Mouse (Mus musculus): ENCODE results near the gene Coro2b. TPM values are rescaled to one million over a fixed set of nuclear protein-coding genes. Genes with fewer than 3 reads are reported as not detected.
"Not testable (repeated sequence)": the region's sequence is repeated elsewhere in the genome, so short reads cannot be mapped to it uniquely, and the experiment has no call there.

Gene Coro2b
- polyA plus RNA-seq, 1 experiment from 2014 or later: 9.8 TPM

- 87% methylated on average over 8 of the region's 8 CpGs for WGBS
- Histone ChIP-seq H3K27ac (ENCODE audit: low read length) (no peak overlapping the region), H3K9ac (ENCODE audit: low read length) (no peak overlapping the region)
Observed at GRCm38 (mm10) chr9:62452373-62452993, 84.4 kb downstream of the Coro2b start.

GRCm38 (mm10) chr9:62451585-62452372, 85.1 kb downstream of the Coro2b start:
- Histone ChIP-seq H3K27ac (ENCODE audit: low read length) (no peak overlapping the region), H3K4me2 (ENCODE audit: low read depth, low read length) (no peak overlapping the region), H3K4me1 (ENCODE audit: control insufficient read depth, insufficient read depth, low read length) (peaks cover 16% of the 10 kb centered on the region), H3K36me3 (ENCODE audit: control insufficient read depth, insufficient read depth, low read length) (no peaks in the 10 kb centered on the region), H3K9me3 (replicated peaks; ENCODE audit: control insufficient read depth, low read length) (no peaks in the 10 kb centered on the region), H3K27me3 (ENCODE audit: control insufficient read depth, insufficient read depth, low read length) (no peaks in the 10 kb centered on the region), H3K9ac (ENCODE audit: low read length) (no peak overlapping the region), H3K4me3 (replicated peaks; ENCODE audit: low read length) (no peak overlapping the region)
- WGBS: 67% methylated on average over 8 of the region's 8 CpGs
- no peak for ATAC-seq (ENCODE audit: insufficient read depth, low FRiP score)

More at GRCm38 (mm10) chr9:62452373-62452993, 84.4 kb downstream of the Coro2b start:
- no peaks in the 10 kb centered on the region for H3K9me3 ChIP-seq (replicated peaks; ENCODE audit: control insufficient read depth, low read length)
- peaks cover 16% of the 10 kb centered on the region for H3K4me1 ChIP-seq (ENCODE audit: control insufficient read depth, insufficient read depth, low read length)
- ATAC-seq (ENCODE audit: insufficient read depth, low FRiP score): no peak
- H3K36me3 ChIP-seq (ENCODE audit: control insufficient read depth, insufficient read depth, low read length): no peaks in the 10 kb centered on the region
- no peaks in the 10 kb centered on the region for H3K27me3 ChIP-seq (ENCODE audit: control insufficient read depth, insufficient read depth, low read length)
- no peak overlapping the region for H3K4me2 ChIP-seq (ENCODE audit: low read depth, low read length)
- no peak overlapping the region for H3K4me3 ChIP-seq (replicated peaks; ENCODE audit: low read length)

GRCm38 (mm10) chr9:62450862-62451261, 86.0 kb downstream of the Coro2b start:
- ATAC-seq (ENCODE audit: insufficient read depth, low FRiP score): no peak
- no peak overlapping the region for H3K4me3 ChIP-seq (replicated peaks; ENCODE audit: low read length)

GRCm38 (mm10) chr9:62450355-62450754, 86.5 kb downstream of the Coro2b start:
- H3K4me1 ChIP-seq (ENCODE audit: control insufficient read depth, insufficient read depth, low read length): peaks cover 8% of the 10 kb centered on the region
- H3K4me2 ChIP-seq (ENCODE audit: low read depth, low read length): no peak overlapping the region
- ATAC-seq (ENCODE audit: insufficient read depth, low FRiP score): no peak
- no peaks in the 10 kb centered on the region for H3K9me3 ChIP-seq (replicated peaks; ENCODE audit: control insufficient read depth, low read length)
- H3K4me3 ChIP-seq (replicated peaks; ENCODE audit: low read length): no peak overlapping the region
- no peaks in the 10 kb centered on the region for H3K36me3 ChIP-seq (ENCODE audit: control insufficient read depth, insufficient read depth, low read length)
- no peaks in the 10 kb centered on the region for H3K27me3 ChIP-seq (ENCODE audit: control insufficient read depth, insufficient read depth, low read length)
- no peak overlapping the region for H3K9ac ChIP-seq (ENCODE audit: low read length)
- no peak overlapping the region for H3K27ac ChIP-seq (ENCODE audit: low read length)
- WGBS: 80% methylated on average over 6 of the region's 6 CpGs

More at GRCm38 (mm10) chr9:62450862-62451261, 86.0 kb downstream of the Coro2b start:
- Histone ChIP-seq H3K27ac (ENCODE audit: low read length) (no peak overlapping the region), H3K36me3 (ENCODE audit: control insufficient read depth, insufficient read depth, low read length) (no peaks in the 10 kb centered on the region), H3K4me1 (ENCODE audit: control insufficient read depth, insufficient read depth, low read length) (peaks cover 13% of the 10 kb centered on the region), H3K9ac (ENCODE audit: low read length) (peak overlapping the region; percentile 38; the same call in 1 of the 2 replicates), H3K27me3 (ENCODE audit: control insufficient read depth, insufficient read depth, low read length) (no peaks in the 10 kb centered on the region), H3K4me2 (ENCODE audit: low read depth, low read length) (no peak overlapping the region), H3K9me3 (replicated peaks; ENCODE audit: control insufficient read depth, low read length) (no peaks in the 10 kb centered on the region)
- 83% methylated on average over 7 of the region's 7 CpGs for WGBS

GRCm38 (mm10) chr9:62447337-62447736, 89.5 kb downstream of the Coro2b start:
- 95% methylated on average over 6 of the region's 10 CpGs for WGBS
- not testable (repeated sequence) for H3K9ac ChIP-seq (ENCODE audit: low read length)

GRCm38 (mm10) chr9:62438755-62439101, 98.1 kb downstream of the Coro2b start:
- no peaks in the 10 kb centered on the region for H3K27me3 ChIP-seq (ENCODE audit: control insufficient read depth, insufficient read depth, low read length)
- ATAC-seq (ENCODE audit: insufficient read depth, low FRiP score): peak; percentile 71
- 47% methylated on average over 3 of the region's 3 CpGs for WGBS
- H3K4me2 ChIP-seq (ENCODE audit: low read depth, low read length): no peak overlapping the region
- H3K9ac ChIP-seq (ENCODE audit: low read length): no peak overlapping the region
- H3K9me3 ChIP-seq (replicated peaks; ENCODE audit: control insufficient read depth, low read length): no peaks in the 10 kb centered on the region
- peaks cover 17% of the 10 kb centered on the region; the same call in 1 of the 2 replicates for H3K4me1 ChIP-seq (ENCODE audit: control insufficient read depth, insufficient read depth, low read length)
- H3K27ac ChIP-seq (ENCODE audit: low read length): peak overlapping the region; percentile 57
- no peak overlapping the region for H3K4me3 ChIP-seq (replicated peaks; ENCODE audit: low read length)
- H3K36me3 ChIP-seq (ENCODE audit: control insufficient read depth, insufficient read depth, low read length): no peaks in the 10 kb centered on the region

More at GRCm38 (mm10) chr9:62447337-62447736, 89.5 kb downstream of the Coro2b start:
- H3K27ac ChIP-seq (ENCODE audit: low read length); H3K4me3 ChIP-seq (replicated peaks; ENCODE audit: low read length); H3K36me3 ChIP-seq (ENCODE audit: control insufficient read depth, insufficient read depth, low read length); ATAC-seq (ENCODE audit: insufficient read depth, low FRiP score); H3K4me1 ChIP-seq (ENCODE audit: control insufficient read depth, insufficient read depth, low read length); H3K27me3 ChIP-seq (ENCODE audit: control insufficient read depth, insufficient read depth, low read length); H3K9me3 ChIP-seq (replicated peaks; ENCODE audit: control insufficient read depth, low read length); H3K4me2 ChIP-seq (ENCODE audit: low read depth, low read length): not testable (repeated sequence)

GRCm38 (mm10) chr9:62438085-62438754, 98.6 kb downstream of the Coro2b start:
- 74% methylated on average over 5 of the region's 5 CpGs for WGBS
- Histone ChIP-seq H3K36me3 (ENCODE audit: control insufficient read depth, insufficient read depth, low read length) (no peaks in the 10 kb centered on the region), H3K4me3 (replicated peaks; ENCODE audit: low read length) (no peak overlapping the region), H3K4me1 (ENCODE audit: control insufficient read depth, insufficient read depth, low read length) (peaks cover 17% of the 10 kb centered on the region; the same call in 1 of the 2 replicates), H3K4me2 (ENCODE audit: low read depth, low read length) (no peak overlapping the region), H3K9ac (ENCODE audit: low read length) (no peak overlapping the region), H3K27me3 (ENCODE audit: control insufficient read depth, insufficient read depth, low read length) (no peaks in the 10 kb centered on the region), H3K27ac (ENCODE audit: low read length) (peak overlapping the region; percentile 57), H3K9me3 (replicated peaks; ENCODE audit: control insufficient read depth, low read length) (no peaks in the 10 kb centered on the region)
- no peak for ATAC-seq (ENCODE audit: insufficient read depth, low FRiP score)

GRCm38 (mm10) chr9:62437446-62437845, 99.4 kb downstream of the Coro2b start:
- ATAC-seq (ENCODE audit: insufficient read depth, low FRiP score): no peak
- no peak overlapping the region for H3K9ac ChIP-seq (ENCODE audit: low read length)
- WGBS: 93% methylated on average over 7 of the region's 7 CpGs
- H3K27me3 ChIP-seq (ENCODE audit: control insufficient read depth, insufficient read depth, low read length): no peaks in the 10 kb centered on the region
- no peaks in the 10 kb centered on the region for H3K36me3 ChIP-seq (ENCODE audit: control insufficient read depth, insufficient read depth, low read length)
- H3K4me1 ChIP-seq (ENCODE audit: control insufficient read depth, insufficient read depth, low read length): peaks cover 17% of the 10 kb centered on the region; the same call in 1 of the 2 replicates
- H3K27ac ChIP-seq (ENCODE audit: low read length): no peak overlapping the region
- no peak overlapping the region for H3K4me2 ChIP-seq (ENCODE audit: low read depth, low read length)
- H3K4me3 ChIP-seq (replicated peaks; ENCODE audit: low read length): no peak overlapping the region
- no peaks in the 10 kb centered on the region for H3K9me3 ChIP-seq (replicated peaks; ENCODE audit: control insufficient read depth, low read length)

Measured in stomach, embryonic 16.5 days (tissue).